Mouse (Mus musculus) CD4-positive, CD25-positive, alpha-beta regulatory T cell, adult 2 months (primary cell): Measurements from ENCODE around the gene Cep162.

Source experiments
- DNase-seq: peaks from one replicate; pipeline ENCODE4 v3.0.0-alpha.2; 2012; ENCODE audit warnings: low read depth, low spot score

Cep162 gene

GRCm38 (mm10) chr9:87254903-87255695 is at the start of gene Cep162:
Gene Cep162 (minus strand): TSS chr9:87255536.
- DNase-seq: peak; percentile 90

- no peak for DNase-seq
Observed at GRCm38 (mm10) chr9:87303196-87303595, 47.9 kb upstream of the Cep162 start.

- no peak for DNase-seq
Observed at GRCm38 (mm10) chr9:87298900-87299299, 43.6 kb upstream of the Cep162 start.

GRCm38 (mm10) chr9:87297522-87297921 is 42.2 kb upstream of the Cep162 start:
- no peak for DNase-seq

GRCm38 (mm10) chr9:87255696-87256030 is 327 bp upstream of the Cep162 start:
- DNase-seq: no peak

GRCm38 (mm10) chr9:87248118-87248517 is 7.2 kb downstream of the Cep162 start:
- DNase-seq: peak; percentile 42

GRCm38 (mm10) chr9:87247678-87248077 is 7.7 kb downstream of the Cep162 start:
- DNase-seq: no peak

GRCm38 (mm10) chr9:87213204-87213603 is 42.1 kb downstream of the Cep162 start:
- DNase-seq: no peak

- DNase-seq: no peak
Observed at GRCm38 (mm10) chr9:87210830-87211339, 44.5 kb downstream of the Cep162 start.

GRCm38 (mm10) chr9:87202431-87202830 is 52.9 kb downstream of the Cep162 start:
- DNase-seq: no peak

- DNase-seq: no peak
Observed at GRCm38 (mm10) chr9:87200919-87201318, 54.4 kb downstream of the Cep162 start.

GRCm38 (mm10) chr9:87200426-87200825 is 54.9 kb downstream of the Cep162 start:
- no peak for DNase-seq

GRCm38 (mm10) chr9:87198036-87198435 is 57.3 kb downstream of the Cep162 start:
- DNase-seq: no peak

GRCm38 (mm10) chr9:87197277-87197676 is 58.1 kb downstream of the Cep162 start:
- no peak for DNase-seq

- DNase-seq: no peak
Observed at GRCm38 (mm10) chr9:87193721-87194120, 61.6 kb downstream of the Cep162 start.

- no peak for DNase-seq
Observed at GRCm38 (mm10) chr9:87187336-87187735, 68.0 kb downstream of the Cep162 start.

GRCm38 (mm10) chr9:87182231-87182630 is 73.1 kb downstream of the Cep162 start:
- DNase-seq: no peak

GRCm38 (mm10) chr9:87178534-87178933 is 76.8 kb downstream of the Cep162 start:
- DNase-seq: peak; percentile 2

- DNase-seq: no peak
Observed at GRCm38 (mm10) chr9:87171517-87171916, 83.8 kb downstream of the Cep162 start.

GRCm38 (mm10) chr9:87170891-87171290 is 84.4 kb downstream of the Cep162 start:
- no peak for DNase-seq

- no peak for DNase-seq
Observed at GRCm38 (mm10) chr9:87169144-87169543, 86.2 kb downstream of the Cep162 start.

GRCm38 (mm10) chr9:87168051-87168450 is 87.3 kb downstream of the Cep162 start:
- no peak for DNase-seq

- DNase-seq: no peak
Observed at GRCm38 (mm10) chr9:87167001-87167830, 88.1 kb downstream of the Cep162 start.
